Mouse (Mus musculus): Measurements from ENCODE around the gene Cc2d2a.

- no peak for TF ChIP-seq CTCF (IDR thresholded peaks at IDR 0.05; ENCODE audit: borderline replicate concordance, extremely low read depth, insufficient read depth, insufficient read length)
- no peak for TF ChIP-seq POLR2A (IDR thresholded peaks at IDR 0.05; ENCODE audit: borderline replicate concordance, extremely low read depth, insufficient read depth, insufficient read length, poor library complexity, severe bottlenecking)
Measured at GRCm38 (mm10) chr5:43744187-43744586, 82.0 kb downstream of the Cc2d2a start.
